Mouse (Mus musculus): Measurements from ENCODE around the gene Acad11. TPM values are rescaled to one million over a fixed set of nuclear protein-coding genes. Genes with fewer than 3 reads are reported as not detected.

Acad11 gene
- total RNA-seq, 2 experiments from 2014 or later = 59.7 to 85.9 TPM

DNA sequence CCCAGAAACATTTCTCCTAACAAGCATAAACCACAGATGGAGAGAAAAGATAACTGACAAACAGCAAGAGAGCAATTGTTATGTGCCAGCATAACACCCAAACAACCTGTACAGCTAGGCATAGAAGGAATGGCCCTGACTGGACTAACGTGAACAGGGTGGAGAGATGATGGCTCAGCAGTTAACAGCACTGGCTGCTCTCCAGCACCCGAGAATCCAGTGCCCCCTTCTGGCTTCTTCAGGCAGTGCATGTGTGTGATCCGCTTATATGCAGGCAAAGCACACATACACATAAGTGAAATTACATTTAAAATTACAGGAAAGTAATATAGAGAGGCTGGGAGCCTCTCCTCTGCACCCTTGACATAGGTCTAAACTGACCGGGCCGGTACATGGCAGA, 16.2 kb downstream of the Acad11 start:
- peak; percentile 41 to 46 for DNase-seq

DNA sequence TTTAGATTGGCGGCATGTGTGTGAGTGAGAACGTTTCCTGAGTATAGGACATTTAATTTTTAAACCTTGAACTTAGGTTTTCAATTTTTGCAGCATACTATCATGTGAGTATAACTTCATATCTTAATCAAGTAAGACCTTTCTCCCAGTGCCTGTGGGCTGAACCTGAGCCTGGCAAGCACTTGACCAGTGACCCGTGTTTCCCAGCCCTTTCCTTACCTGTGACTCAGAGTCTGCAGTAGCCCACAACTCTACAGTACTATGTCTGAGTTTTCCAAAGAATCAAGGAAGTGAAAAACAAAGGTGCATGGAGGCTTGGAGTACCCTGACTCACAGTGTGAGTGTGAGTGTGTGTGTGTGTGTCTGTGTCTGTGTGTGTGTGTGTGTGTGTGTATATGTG, 16.9 kb downstream of the Acad11 start:
- no peak for DNase-seq

DNA sequence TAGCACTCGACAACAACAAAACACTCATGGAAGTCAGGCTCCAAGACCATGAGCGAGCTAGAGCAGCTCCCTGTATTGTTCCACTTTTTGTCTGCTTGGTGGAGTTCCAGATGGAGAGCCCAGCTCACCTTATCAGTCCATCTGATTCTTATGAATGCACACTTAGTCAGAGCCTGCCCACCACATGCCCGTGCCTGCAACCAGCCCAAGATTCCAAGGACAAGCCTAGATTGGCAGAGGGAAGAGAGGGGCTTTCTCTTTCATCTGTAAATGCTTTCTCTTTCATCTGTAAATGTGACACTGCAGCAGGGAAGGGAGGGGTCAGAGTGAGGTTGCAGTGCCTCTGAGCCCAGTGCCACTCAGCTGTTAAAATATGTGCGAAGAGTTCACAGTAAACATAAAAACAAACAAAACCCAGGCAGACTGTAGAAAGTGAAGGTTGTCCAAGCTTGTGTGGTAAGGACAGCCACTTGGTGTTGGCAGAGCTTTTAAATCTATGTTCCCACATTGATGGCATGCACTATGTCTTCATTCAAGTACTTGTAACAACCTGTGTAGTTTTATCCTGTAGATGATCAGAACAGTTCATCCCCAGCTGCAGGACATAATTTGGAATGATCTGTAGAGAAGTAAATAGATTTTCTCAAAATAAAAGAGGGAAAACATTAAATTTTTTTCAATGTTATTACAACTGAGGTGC, 22.7 kb downstream of the Acad11 start:
- DNase-seq = peak in 1 of 2 experiments; percentile 2

DNA sequence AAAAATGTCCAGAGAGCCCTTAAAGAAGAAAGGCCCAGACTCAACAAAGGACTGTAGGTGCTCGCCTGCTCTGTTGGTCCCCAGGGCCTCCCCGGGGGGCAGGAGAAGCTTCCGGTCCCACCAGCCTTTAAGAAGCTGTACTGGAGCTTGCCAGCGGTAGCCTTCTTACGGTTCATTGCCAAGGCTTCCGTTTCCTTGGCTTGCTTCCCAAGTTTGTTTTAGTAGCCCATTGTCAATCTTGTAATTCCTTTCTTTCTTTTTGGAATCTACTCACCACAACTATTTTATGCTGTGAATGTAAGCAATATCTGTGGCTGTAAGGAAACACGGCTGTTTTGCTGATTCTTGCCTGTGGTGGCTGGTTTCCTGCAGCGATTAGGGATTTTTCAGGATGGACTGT, 25.4 kb downstream of the Acad11 start:
- DNase-seq = peak in 1 of 2 experiments; percentile 18

DNA sequence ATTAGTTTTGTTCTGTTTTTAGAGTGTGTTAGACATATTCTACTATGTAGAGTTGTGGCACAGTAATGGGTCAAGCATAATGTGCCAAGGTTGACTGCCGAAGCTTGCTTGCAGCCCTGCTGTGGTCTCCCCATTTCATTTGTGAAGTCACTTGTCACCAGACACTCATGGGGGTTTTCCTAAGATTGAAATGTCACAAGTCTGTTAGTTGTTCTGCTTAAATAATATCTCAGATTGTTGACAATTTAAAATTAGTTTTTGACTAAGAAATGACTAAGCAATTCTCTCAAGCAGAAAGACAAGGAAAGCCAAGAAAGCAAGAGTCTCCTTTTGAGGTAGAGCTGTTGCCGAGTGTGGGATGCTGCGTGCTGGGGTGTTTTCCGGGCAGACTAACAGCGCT, 29.8 kb downstream of the Acad11 start:
- no peak for DNase-seq

DNA sequence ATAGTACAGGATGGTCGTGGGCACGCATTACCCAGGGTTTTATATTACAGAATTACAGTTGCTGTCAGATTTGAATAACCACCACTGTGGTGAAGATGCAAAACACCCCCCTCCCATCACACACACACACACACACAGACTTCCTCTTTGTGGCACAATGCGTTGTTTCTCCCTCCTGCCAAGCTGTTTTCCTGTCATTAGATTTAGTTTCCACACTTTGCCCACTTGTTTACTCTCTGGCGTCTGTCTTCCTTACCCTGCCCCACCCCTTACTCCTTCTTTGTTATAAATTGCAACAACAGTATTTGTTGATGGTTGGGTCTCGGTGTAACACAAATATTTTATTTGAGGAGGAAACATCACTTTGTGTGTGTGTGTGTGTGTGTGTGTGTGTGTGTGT, 35.1 kb downstream of the Acad11 start:
- DNase-seq = no peak

DNA sequence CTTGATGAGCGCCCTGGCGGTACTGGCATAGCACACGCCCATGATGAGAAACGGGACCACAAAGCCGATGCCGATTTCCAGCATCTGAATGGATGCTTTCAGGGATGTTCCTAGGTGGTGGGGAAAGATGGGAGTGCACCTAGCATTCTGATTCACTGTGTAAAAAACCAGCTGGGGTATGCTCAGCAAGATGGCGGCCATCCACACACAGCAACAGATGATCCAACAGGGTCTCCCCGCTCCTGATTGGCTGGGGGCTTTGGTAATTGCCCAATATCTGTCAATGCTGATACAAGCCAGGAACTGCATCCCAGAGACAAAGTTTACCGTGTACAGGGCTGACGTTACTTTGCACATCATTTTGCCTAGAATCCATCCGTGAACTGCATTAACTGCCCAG, 35.9 kb downstream of the Acad11 start:
- no peak for DNase-seq

DNA sequence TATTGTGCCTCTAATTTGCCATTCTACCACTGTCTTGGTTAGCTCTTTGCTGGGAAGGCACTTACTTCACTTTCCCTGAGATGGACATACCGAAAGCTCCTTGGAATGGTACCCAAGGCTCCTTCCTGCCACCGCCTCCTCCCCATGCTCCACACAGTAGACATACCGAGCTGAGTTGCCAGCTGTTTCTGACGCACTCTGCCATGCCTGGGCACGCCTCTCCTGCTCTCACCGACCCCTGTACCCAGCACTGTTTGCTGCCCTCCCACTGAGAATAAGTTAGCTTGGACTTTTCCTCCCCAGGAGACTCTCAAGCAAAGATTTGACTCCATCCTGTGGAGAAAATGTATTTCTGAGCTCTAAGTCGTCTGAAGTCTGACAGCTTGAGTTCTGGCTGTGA, 37.6 kb downstream of the Acad11 start:
- DNase-seq = no peak

DNA sequence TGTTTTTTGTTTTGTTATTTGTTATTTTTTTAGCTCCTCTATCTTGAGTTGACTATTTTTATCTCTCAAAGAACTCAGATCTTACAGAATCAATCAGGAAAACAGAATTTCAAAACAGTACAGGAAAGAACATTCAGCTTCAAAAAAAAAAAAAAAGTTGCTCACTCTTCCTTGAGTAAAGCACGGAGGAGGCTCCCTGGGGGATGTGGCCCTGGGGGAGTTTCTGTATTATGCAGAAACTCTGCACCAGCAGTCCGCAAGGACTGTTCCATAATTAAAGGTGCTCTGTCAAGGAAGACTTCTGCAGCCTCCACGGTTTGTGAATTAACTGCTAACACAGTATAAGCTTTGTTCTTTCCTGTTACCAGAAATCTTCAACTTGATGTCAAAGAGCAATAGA, 38.3 kb downstream of the Acad11 start:
- DNase-seq = peak in 1 of 2 experiments; percentile 14

DNA sequence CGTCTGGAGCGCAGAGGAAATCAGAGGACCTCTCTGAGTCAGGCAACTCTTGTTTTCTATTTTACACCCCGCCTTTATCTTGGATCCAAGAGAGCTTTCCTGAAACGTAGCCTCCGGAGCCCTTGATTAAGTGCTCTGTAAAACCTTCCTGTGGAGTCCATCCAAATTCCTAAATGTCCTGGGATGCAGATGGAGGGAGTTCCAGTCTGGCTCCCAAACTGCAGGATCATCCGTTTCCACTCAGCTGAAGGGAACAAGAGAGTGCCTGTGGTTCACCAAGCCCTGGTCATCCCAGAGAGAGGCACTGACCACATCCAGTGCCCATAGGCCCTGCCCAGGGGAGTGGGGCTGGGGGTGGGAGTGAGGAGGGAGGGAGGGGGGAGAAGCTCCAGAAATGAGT, 39.1 kb downstream of the Acad11 start:
- DNase-seq = no peak

DNA sequence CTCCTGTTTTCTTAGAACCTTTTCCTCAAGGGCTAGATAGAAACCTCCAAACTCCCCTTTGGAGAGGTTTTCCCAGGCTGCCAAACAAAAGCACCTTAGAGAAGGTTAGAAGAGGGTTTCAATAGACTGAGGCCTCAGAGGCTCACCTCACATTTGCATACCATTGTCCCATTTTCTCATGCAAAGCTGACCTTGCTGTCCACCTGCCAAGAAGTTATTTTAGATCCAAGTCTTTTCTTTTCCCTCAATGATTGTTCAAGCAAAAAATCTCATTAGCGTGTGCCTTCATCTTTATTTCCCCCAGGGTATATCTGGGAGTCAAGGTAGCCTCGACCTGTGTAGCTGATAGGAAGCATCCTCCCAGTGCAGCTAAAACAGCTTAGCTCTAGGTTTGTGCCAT, 39.7 kb downstream of the Acad11 start:
- no peak for DNase-seq

DNA sequence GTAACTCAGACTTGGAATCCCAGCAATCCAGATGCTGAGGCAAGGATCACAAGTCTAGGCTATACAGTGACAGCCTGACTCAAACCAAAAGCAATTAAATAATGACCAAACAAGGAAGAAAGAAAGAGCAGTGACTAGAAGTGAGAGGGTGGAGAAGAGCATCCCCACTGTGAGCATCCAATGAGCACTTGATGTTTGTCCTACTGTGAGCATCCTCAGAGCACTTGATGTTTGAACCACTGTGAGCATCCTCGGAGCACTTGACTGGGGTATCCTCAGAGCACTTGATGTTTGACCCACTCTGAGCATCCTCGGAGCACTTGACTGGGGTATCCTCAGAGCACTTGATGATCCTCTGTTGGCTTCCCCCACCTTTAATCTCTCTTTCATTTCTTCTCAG, 41.8 kb downstream of the Acad11 start:
- no peak for DNase-seq

DNA sequence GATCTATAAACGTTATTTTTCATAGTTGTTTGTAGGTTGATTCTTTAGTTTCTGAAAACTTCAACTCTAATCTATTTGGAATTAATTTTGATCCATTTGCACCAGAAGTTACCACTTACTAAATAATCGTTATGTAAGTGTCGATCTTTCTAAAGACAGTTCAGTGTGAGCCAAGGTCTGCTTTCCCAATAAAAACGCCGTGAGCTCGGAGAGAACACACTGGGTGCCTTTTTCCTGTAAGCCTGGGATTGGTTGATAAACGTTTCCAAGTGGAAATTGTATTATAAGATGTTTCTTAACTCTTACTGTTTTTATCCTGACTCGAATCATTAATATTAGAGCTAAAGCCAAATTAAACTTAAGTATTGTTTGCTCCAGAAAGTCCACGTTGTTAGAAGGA, 43.8 kb downstream of the Acad11 start:
- DNase-seq = no peak

DNA sequence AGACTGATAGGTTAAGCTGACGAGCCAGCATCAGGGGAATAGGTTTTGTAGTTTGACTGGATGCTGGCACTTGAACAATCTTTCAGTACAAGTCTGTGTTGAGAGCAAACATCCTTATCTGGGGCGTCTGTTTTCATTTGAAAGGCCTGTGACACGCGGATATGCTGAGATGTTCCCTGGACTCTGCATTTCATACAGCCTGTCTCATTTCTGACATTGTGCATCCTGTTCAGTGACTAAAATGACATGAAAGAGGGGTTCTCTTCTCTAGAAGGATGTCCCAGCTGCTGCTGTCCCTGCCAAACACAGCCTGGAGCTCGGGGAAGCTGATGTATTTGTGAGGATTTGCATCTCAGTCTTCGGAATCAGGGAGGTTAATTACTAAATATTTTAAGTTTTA, 44.3 kb downstream of the Acad11 start:
- DNase-seq = no peak

DNA sequence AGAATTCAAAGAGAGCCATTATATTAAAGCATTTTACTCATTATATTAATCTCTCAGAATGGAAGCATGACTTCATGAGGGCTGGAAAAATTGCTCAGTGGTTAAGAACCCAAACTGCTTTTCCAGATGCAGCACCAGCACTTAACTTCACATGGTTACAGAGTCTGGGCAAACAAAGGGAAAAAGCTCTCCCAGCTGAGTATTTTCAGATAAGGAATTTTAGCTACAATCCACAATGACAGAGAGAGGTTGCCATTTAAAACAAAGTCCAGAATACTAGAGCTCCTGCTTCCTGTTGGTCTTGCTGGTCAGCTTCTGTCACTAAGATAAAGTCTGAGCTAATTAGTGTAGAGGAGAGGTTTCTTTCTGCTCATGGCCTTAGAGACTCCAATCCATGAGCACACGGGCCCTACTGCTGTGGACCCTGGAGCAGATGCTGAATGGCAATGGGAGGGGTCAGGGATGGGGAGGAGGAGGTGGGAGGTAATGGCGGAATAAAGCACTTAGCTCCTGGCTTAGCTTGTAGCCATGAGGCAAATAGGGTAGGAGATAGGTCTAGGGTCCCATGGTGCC, 45.5 kb downstream of the Acad11 start:
- no peak for DNase-seq

DNA sequence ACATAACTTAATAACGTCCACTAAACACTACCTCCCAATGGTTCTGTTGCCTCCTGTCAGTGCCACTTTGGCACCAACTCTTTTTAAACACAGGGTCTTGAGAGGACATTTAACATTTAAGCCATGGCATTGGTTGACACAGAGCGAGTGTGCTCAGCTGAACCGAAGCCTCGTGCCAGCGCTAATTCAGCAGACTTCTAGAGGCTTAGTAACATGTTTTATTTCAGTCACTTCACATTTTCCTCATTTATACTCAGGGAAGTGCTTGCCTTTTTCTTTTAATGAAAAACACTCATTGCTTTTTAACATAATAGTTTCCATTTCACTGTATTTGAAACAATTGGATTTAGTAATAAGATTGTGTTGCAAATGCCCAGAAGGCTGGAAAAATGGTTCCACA, 46.0 kb downstream of the Acad11 start:
- DNase-seq = no peak

DNA sequence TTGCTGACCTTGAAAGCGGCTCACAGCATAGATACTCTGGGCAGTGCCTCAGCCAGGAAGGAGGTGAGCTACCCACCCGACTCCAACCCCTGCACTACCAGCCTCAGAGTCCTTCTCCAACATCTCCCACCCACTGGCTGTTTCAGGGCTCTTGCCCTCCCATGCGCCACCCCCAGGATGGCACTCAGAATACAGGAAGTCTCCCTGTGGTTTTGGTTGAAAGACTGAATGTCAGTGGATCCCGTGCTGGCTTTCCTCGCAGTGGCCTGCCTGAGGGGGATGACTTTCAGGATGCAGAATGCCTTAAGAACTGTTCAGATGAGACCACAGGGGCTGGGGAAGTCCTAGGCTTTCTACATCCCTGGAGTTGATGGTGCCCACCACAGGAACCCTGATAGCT, 59.9 kb downstream of the Acad11 start:
- no peak for DNase-seq

DNA sequence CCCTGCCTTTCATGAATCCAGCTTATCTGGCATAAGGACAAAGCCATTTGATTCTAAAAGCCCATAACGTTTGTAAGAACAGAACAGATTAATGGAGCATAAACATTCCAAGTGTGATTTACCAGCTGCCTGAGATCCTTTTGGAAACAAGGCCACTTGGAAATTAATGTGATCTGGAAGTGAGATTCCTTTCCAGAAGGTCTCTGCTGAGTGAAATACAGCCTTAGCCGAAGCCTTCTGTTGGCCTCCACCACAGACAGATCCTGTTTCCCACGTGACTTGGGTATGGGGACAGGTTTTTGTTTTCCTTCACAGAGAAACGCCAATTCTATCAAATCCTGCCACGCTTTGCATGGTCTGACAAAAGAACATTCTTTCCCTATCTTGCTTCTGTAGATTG, 60.4 kb downstream of the Acad11 start:
- no peak for DNase-seq

DNA sequence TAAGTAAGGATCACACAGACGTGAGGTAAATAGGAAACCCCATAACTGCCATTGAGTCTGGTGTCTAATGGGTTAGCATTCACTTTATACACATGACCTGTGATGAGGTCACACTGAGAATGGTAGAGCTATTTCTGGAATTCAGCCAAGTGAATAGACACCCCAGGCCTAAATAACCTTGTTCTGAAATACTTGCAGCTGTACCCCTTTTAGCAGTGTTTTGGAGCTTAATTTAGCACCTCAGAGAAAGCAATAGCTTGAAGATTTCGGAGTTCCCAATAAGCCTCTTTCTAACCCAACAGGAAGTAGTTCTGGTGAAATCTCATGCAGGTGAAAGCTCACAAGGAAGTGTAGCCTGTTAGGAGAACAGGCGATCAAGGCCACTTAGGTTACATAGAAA, 63.7 kb downstream of the Acad11 start, which contains the start of gene Ackr4:
Gene Ackr4 (minus strand): TSS at position 101 of the 400 bp plus-strand sequence.
- no peak for DNase-seq

DNA sequence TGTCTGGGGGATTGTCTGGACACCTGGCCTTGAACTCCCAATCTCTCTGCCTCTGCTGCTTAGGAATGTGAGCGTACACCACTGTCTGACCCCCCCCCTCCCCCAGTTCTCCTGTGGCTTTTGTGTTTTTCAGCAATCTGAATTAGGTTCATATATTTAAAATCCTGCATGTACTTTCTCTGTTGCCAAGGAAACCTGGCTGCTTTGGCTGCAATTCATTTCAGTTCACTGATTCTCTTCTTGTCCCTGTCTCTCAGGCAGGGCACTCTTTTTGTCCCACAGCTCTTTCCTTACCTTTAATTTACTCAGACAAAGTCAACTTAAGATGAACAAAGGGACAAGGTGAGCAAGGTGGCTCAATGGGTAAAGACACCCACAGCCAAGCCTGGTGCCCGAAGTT, 64.9 kb downstream of the Acad11 start:
- DNase-seq = no peak

DNA sequence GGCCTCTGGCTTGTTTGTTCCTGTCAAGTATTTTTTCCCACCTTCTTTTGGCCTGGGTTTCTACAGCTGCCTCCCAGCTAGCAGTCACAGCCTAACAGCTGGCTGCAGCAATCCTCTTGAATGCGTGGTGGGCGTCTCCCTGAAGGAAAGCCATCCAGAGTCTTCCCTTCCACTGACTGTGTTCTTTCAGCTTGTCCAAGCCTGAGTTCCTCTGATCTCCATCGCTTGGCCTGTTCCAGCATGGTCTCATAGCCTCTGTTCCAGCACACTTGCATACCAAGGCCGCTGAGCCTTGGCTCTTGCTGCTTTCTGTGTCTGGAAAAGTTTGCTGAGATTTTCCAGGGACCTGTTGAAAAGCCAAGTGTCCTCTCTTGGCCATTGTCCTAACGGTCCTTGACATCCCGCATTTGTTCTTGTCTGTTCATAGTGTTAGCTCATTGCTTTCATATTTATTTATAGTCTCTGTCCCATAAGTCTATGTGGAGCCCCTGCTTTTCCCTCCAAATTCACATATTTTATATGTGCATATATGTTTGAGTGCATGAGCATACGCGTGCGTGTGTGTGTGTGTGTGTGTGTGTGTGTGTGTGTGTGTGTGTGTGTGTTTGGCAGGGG, 67.1 kb downstream of the Acad11 start:
- DNase-seq = no peak

DNA sequence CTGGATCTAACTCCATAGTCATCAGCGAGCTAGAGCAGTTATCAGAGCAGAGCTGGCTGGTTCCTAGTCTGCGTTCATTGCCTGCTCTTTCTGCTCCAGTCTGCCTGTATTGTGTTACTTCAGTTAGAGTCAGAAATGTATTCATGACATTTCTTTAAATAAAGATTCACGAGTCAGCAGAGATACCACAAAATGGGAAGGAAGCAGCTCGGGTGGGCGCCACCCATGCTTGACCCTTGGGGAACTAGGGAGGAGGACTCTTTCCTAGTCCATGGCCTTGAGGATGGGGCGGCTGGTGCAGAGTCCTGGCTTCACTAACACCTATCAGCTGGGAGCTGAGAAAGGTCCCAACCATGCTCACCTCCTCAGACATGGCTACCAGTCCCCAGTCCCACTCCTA, 77.2 kb downstream of the Acad11 start:
- no peak for DNase-seq

DNA sequence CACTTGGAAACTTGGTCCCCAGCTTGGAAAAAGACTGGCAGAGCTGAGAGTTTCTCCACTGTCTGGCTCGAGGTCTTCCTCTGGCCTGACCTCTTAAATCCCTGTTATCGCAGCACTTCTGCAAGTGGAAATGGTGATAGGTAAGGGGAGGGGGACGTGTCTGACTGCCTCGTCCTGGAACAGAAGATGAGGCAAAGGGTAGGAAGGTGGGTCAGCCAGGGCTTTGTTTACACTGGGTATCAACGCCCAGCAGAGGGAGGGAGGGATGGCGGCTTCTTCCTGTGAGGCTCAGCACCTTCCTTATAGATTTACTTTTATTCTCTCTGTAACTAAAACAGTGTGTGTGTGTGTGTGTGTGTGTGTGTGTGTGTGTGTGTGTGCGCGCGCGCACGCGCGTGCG, 79.6 kb downstream of the Acad11 start:
- DNase-seq = no peak

Data from adrenal gland, postnatal 36 days (tissue).